Mouse (Mus musculus) cerebellum, adult 2 months (tissue): ENCODE results near the gene Trmt1. TPM values are rescaled to one million over a fixed set of nuclear protein-coding genes. Genes with fewer than 3 reads are reported as not detected.
A peak's percentile ranks its signal among the peaks of the same experiment; 100 is the strongest.

Experiments
- DNase-seq, 2 experiments: peaks; one replicate each; pipeline ENCODE4 v3.0.0; 2021
- H3K27ac ChIP-seq: fragments of 200-500 bp; 2 replicates; pipeline ENCODE4 v1.5.1; 2012; ENCODE audit warnings: low read length, control low read depth, inconsistent platforms; ENCODE audit not compliant: insufficient read depth
- H3K27me3 ChIP-seq: fragments of 200-500 bp; 2 replicates; pipeline ENCODE4 v1.6.1; 2012; ENCODE audit warnings: inconsistent platforms, mild to moderate bottlenecking, low read length, moderate library complexity; ENCODE audit not compliant: control insufficient read depth, insufficient read depth
- H3K4me1 ChIP-seq: fragments of 200-500 bp; 2 replicates; pipeline ENCODE4 v1.6.1; 2011; ENCODE audit warnings: low read length; ENCODE audit not compliant: control insufficient read depth, insufficient read depth
- H3K4me3 ChIP-seq: fragments of 200-500 bp; replicated peaks from 2 replicates; pipeline ENCODE3; 2011; ENCODE audit warnings: mild to moderate bottlenecking, low read depth, low read length, control low read depth; ENCODE audit not compliant: insufficient read depth
- CTCF ChIP-seq: fragments of 200-500 bp; IDR thresholded peaks from 2 replicates; pipeline ENCODE4 v1.5.1; 2011; ENCODE audit warnings: low read depth, mild to moderate bottlenecking, control low read depth, low read length, moderate library complexity, borderline replicate concordance; ENCODE audit not compliant: insufficient read depth
- POLR2A ChIP-seq: fragments of 200-500 bp; IDR thresholded peaks from 2 replicates; pipeline ENCODE4 v1.6.1; 2011; ENCODE audit warnings: low read length, control low read depth, borderline replicate concordance; ENCODE audit not compliant: insufficient read depth
- WGBS: fragments of 180-500 bp; shearing (Covaris S2); methylation state at CpG from one replicate; pipeline ENCODE4 v1.1.7; 2018; 5-methylcytosine and 5-hydroxymethylcytosine counted together
- polyA plus RNA-seq: library from polyadenylated mRNA; depleted of rRNA; stranded (reverse); fragments of >200 nt; gene quantifications from 2 replicates; pipeline ENCODE4 v1.2.3, GENCODE M21; 2012

The Trmt1 gene
- polyA plus RNA-seq, 1 experiment: 144 TPM

DNA sequence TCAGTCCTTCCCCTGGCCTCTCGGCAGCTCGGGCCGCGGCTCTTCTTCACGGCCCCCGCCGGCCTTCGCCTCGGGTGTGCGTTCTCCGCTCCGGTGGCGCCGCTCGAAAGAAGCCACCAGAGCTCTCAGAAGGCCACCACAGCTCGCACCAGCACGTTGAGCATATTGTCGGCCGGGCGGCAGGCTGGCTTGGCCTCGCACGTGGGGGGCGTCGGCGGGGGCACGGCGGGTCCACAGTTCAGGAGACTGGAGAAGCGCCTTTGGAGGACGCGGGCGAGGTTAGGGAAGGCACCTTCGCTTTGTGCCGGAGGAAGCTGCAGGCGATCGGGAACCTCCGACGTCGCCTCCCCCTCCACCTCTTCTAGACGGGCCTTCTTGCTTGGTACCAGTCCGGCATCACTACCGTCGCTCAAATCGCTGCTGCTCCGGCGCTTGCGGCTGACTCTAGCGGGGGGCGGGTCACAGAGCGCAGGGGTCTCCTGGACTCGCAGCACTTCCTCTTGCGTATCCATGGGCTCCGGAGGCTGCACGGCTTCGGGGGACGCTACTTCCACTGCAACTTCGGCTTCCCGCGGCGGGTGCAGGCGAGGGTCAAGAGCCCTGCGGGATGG is 24.0 kb upstream of the Trmt1 start:
- TF ChIP-seq POLR2A (no peak), CTCF (no peak)
- H3K27ac ChIP-seq: peak overlapping the region; percentile 48
- peak in 1 of 2 experiments; percentile 52 for DNase-seq
- peak overlapping the region; percentile 66 for H3K4me3 ChIP-seq
- no peaks in the 10 kb centered on the region for H3K27me3 ChIP-seq
- H3K4me1 ChIP-seq: peaks cover 3% of the 10 kb centered on the region; the same call in 1 of the 2 replicates
- WGBS: under 1% methylated on average over 61 of the region's 61 CpGs

- H3K27me3 ChIP-seq: no peaks in the 10 kb centered on the region
- H3K4me1 ChIP-seq: peaks cover 3% of the 10 kb centered on the region; the same call in 1 of the 2 replicates
- under 1% methylated on average over 27 of the region's 27 CpGs for WGBS
- TF ChIP-seq POLR2A (peak; percentile 100), CTCF (no peak)
- peak within 1 kb of the TSS; percentile 78 for H3K27ac ChIP-seq
- H3K4me3 ChIP-seq: peak within 1 kb of the TSS; percentile 66
- DNase-seq: peak; percentile 97
Measured at GRCm38 (mm10) chr8:84662581-84663065, 23.5 kb upstream of the Trmt1 start, which contains the start of gene Ier2. Gene Ier2, minus strand, starts transcription at chr8:84662852.

DNA sequence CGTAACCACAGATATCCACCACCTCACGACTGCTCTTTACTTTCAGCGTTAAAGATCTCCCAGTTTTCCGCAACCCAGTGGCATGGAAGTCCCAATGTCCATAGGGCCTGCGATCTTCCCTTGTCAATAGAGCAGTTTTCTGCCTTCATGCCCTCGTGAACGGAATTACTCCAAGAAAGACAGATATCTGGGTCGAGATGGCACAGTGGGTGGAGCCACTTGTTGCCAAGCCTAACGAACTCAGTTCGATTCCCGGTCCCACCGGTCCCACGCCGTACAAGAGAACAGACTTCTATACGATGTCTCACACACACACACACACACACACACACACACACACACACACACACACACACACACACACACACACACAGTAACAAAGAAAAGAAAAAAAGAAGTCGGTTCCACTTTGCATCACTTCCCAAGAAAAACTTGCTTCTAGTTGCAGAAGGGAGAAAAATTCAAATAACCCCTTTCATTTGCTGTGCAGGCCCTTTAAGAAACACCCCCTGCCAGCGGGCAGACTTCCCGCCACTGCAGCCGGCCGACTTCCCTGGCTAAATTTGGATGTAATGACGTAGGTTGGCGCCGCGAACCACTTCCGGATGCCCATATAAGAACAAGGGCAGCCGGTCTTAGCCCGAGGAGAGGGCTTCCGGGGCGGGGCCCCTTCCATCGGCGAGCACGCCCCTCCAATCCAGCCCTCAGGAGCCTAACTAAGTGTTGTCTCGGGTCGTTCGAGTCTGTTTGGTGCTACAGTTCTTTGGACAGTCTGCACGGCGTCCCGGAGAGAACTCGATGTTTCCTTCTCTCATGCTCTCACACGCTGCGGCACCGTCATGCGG is 22.4 kb upstream of the Trmt1 start:
- TF ChIP-seq POLR2A (peak; percentile 74; the same call in 1 of the 2 replicates), CTCF (no peak)
- peak; percentile 98 for DNase-seq

GRCm38 (mm10) chr8:84664566-84665384 is 21.3 kb upstream of the Trmt1 start:
- H3K27ac ChIP-seq: peak overlapping the region; percentile 96
- H3K4me1 ChIP-seq: peaks cover 3% of the 10 kb centered on the region; the same call in 1 of the 2 replicates
- no peaks in the 10 kb centered on the region for H3K27me3 ChIP-seq
- H3K4me3 ChIP-seq: peak overlapping the region; percentile 98
- DNase-seq: peak; percentile 87 to 91
- TF ChIP-seq CTCF (peak; percentile 48; the same call in 1 of the 2 replicates), POLR2A (peak; percentile 65; the same call in 1 of the 2 replicates)
- under 1% methylated on average over 29 of the region's 29 CpGs for WGBS

More for the DNA sequence above, 22.4 kb upstream of the Trmt1 start:
- peak overlapping the region; percentile 96 for H3K27ac ChIP-seq
- H3K4me3 ChIP-seq: peak overlapping the region; percentile 98
- H3K27me3 ChIP-seq: no peaks in the 10 kb centered on the region
- peaks cover 3% of the 10 kb centered on the region; the same call in 1 of the 2 replicates for H3K4me1 ChIP-seq
- 2% methylated on average over 43 of the region's 43 CpGs for WGBS

GRCm38 (mm10) chr8:84665385-84665893 is 20.7 kb upstream of the Trmt1 start:
- H3K27me3 ChIP-seq: no peaks in the 10 kb centered on the region
- no peak for DNase-seq
- TF ChIP-seq CTCF (no peak), POLR2A (no peak)
- WGBS: 0% methylated on average over 14 of the region's 14 CpGs
- peaks cover 3% of the 10 kb centered on the region; the same call in 1 of the 2 replicates for H3K4me1 ChIP-seq
- H3K27ac ChIP-seq: peak overlapping the region; percentile 96
- peak overlapping the region; percentile 98 for H3K4me3 ChIP-seq

GRCm38 (mm10) chr8:84668081-84668480 is 18.0 kb upstream of the Trmt1 start:
- Histone ChIP-seq H3K27me3 (no peaks in the 10 kb centered on the region), H3K27ac (no peak overlapping the region), H3K4me3 (no peak overlapping the region), H3K4me1 (peaks cover 3% of the 10 kb centered on the region; the same call in 1 of the 2 replicates)
- no peak for TF ChIP-seq CTCF
- no peak for TF ChIP-seq POLR2A
- 61% methylated on average over 1 of the region's 1 CpGs for WGBS
- peak in 1 of 2 experiments; percentile 12 for DNase-seq
